Mouse (Mus musculus) gastrocnemius, adult 18-20 months (tissue): Measurements from ENCODE around the gene Creb5. TPM values are rescaled to one million over a fixed set of nuclear protein-coding genes. Genes with fewer than 3 reads are reported as not detected.

ENCODE experiments used
- DNase-seq: peaks from one replicate; pipeline ENCODE4 v3.0.0; 2021; ENCODE audit warnings: low spot score
- total RNA-seq, 2 experiments: library from RNA; stranded (reverse); gene quantifications; 2 replicates each; pipeline ENCODE4 v1.2.3; 2021

The Creb5 gene
- total RNA-seq, 2 experiments from 2014 or later: 3.5 to 7.0 TPM

DNA sequence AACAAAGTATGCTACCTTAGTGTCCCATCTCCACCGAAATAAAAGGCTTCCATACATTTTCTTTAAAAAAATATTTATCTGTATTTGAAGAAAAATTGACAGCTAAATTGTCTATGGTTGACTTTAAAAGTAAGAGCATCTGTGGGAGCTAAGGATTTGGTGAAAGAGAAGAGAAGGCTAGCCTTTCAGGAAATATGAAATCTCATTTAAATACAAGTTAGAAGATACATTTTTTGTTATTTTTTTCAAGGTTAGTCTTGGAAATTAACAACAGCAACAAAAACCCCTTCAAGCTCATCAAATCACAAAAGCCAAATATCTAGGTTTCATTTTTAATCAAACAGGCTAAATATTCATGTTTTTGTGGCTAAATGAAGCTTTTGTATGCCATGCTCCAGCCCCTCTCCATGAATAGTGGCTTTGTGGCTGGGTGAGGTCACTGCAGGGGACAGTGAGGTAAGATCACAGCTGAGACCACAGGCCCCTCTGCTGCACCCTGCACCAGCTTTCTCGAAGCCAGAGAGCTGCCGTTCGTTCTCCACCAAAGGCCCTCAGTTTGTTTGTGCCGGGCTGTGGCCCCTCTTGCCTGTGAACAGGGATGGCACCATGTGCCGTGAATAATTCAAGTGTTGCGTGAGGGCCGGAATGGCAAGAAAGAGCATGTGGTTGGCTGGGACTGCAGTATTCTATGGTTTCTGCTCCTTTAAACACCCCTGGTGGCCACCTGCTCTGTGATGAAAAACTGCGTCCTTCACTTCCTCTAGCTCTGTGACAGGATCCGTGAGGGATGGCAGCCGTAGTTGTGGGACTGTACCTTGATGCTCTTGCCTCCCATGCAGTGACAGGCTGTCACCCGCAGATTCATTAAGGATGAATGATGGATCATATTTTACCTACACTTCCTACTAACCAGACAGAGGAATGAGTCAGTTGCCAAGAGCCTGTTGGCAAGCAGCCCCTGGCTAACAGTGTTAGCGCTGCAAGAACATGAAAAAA is 350.6 kb downstream of the Creb5 start:
- DNase-seq: no peak

DNA sequence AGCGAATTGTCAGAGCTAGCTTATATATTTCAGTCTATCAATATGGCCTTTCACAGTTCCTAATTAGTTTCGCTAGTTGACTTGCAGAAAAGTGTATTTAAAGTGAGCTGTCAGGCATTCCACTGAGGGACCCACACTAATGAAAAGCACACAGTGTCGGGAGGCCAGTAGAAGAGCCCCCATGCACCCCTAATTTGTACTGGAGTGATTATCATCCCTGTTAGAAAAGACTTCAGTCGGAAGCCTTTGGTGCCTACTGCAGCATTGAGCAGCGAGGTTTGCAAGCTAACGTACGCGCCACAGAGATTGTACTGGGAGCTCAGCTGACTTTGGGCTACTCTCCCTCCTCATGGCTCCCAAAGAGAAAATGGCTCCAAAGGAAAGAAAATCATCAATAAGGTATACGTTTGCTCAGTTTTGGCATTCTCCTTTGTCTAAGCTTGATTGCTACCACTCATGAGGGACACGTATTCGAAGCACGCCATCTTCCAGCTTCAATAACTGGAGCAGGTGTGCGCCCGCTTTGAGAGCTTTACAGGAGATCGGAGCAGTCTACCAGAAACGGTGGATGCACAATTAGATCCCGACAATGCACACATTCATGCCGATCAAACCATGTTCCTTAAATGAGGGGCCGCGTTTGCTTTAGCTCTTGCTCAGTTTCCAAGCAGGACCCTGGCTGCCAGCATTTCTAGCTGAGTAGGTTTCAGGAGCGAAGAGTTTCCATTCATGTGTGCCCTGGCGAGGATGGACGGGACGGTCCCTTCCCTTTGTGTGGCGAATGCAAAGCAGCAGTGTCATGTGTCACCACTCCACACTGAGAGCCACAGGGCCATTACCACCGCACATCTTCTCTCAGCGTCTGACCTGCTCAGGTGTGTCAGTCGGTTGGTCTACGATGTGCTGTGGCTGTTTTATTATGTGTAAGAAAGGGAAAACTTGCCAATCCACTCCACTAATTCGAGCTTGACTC is 354.8 kb downstream of the Creb5 start:
- DNase-seq: no peak

DNA sequence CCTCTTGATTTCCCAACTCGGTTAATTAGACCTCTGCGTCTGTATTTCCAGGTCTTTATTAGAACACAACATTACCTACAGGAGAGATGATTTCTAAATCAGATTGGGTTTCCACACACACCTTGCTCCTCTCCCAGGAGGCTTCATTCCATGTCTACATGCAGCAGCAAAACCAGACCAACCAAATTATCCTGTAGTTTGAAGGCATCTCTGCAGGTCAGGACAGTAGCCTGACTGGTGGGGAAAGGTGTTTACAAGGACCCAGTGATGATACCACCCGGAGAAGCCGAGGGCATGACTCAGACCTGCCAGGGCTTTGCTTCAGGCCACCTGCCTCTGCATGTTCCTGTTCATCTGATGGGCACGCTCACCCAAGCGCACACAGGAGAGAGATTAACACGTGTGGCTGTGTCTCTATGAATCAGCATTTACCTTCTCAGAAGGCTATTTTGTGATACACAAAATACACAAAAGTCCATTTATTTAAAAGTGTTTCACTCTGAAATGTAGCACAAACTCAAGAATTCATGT is 355.8 kb downstream of the Creb5 start:
- no peak for DNase-seq

DNA sequence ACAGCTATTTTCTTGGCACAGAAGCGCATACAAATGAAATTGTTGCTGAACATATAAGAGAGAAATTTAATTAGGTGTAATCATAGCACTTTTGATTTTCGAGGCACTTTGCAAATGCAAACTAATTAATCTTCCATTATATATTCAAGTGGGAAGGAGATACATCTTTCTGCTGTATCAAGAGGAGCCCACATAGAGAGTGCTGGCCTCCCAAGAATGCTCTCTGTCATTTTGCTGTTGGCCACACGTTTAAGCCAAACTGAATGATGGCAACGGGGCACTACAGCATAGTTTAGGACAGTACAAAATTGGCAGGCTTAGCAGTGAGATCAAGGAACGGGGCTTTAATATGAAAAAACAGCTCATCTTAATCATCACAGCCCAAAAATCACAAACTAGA is 356.4 kb downstream of the Creb5 start:
- DNase-seq: no peak

DNA sequence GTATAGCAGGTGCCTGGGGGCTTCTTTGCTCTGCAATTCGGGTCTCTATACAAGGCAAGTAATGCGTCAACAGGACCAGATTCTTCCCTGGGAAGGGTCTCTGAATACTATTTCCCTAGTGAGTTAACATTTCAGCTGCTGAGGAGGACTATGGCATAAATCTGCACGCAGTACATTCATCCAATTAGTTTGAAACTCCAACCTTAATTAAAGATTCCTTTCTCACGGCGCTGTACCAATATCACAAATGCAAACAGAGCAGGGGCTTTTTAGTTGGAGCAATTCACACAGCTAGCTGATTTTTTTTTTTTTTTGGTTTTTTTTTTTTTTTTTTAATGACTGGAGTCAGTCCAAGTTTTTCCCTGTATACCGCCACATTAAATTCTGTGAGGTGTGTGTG is 357.0 kb downstream of the Creb5 start:
- DNase-seq: no peak

DNA sequence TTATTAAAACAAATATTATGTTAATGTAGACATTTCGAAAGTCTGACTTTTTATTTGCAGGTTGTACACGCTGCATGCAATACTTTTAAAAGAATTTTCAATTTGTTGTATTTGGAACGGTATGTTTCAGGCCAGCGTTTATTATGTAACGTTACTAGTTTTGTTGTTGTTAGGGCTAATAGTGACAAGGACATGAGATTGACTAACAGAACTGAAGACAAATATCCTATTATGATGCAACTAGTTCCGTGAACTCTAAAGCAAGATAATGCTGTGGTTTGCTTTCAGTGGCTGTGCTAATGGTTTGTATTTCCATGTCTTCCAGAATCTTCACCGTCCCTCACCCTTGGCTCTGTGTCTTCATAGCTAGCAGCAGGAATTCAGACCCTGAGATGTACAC is 357.9 kb downstream of the Creb5 start:
- DNase-seq: no peak

DNA sequence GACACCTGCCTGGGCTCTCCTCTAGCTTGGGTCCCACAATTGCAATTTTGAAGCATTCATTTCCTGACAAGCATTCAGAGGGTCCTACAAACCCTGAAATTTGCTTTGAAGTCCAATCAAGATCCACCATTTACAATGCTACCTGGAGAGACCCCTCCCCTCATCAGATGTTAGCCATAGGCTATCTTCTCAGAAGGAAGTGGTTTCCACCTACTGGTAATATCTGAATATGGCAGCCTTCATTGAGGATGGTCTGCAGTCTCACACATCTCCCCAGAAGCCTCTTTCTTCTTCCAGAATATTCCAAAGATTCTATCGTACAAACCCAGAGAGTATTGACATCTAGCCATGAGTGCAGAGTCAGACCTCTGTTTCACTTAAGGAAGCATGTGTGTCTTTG is 362.7 kb downstream of the Creb5 start:
- no peak for DNase-seq

DNA sequence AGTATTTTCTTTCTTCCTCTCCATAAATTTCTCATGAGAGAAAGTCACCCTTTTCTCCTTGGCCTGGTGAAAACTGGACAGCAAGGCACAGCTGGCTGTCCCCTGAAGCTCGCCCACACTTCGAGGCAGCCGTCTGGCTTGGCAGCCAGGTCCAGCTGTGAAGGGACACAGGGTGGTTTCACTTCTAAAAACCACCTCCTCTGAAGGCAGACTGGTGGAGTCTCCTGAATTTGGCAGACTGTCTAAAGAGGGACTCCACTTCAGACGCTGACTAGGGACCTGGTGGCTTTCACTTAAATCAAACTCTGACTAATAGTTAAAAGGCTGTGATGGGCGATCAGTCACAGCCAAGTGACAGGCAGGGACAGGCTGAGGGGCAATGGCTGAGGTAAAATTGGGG is 365.6 kb downstream of the Creb5 start:
- no peak for DNase-seq

DNA sequence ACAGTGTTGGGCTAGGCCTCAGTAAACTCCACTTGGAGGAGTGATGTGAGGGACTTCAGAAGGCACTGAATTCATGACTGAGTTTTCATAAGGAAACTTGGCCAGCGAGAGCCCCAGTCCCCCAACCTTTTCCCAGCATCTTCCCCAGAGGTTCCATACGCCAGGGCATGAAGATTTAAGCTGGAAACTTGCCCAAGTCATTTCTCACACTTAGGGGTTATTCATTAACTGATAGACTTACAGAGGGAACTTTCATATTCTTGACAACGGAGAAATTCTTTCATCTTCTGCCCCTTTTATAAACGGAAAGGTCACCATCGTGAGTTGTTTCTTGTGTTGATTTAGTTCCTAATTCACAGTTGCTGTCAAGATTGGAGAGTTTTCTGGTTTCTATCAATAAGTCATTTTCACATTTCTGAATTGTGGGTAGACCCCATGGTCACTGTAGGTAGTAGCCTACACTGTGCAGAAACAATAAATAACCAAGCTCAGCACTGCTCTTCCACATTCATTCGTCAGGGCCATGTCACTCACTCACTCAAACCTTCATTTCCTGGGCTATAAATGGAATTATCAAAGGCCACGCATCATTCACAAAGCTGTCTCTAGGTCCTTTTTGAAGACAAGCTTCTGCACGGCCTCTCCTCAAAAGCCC is 366.8 kb downstream of the Creb5 start:
- DNase-seq: no peak

DNA sequence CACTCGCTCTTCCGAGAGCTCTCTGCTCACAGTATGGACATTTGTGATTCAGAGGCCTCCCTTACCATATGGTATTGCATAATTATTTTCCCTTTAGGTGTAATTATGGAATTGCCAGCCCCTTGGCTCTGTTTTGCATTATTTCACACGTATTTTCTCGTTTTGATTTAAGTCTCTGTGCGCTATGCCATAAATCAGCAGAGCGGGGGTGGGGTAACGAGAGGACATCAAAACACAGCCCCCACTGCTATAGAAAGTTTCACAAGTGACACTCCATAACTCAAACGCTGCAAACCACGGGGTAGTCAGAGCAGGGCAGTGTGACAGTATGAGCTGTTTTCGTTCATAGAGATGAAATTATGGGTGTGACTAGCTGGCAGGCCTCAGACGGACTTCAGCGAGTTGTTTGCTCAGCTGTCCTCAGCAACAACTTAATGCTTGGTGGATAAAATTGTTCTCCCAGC is 367.3 kb downstream of the Creb5 start:
- DNase-seq: peak; percentile 39

DNA sequence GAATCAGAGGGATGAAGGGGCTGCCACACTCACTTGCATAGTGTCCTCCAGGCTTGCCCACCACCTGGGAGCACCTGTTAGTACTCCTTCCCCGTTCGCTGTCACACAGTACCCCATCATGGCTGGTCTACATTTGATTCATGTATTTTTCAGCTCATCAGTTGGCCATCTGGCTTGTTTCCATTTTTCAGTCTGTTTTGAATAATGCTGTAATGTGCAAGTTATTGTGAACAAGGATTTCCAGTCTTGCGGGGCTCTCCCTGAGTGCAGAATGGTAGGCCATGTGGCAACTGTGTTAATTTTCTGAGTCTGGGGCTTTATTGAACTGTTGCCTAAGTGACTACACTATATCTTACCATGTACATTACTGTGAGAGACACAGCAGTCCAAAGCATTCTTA is 369.4 kb downstream of the Creb5 start:
- no peak for DNase-seq

DNA sequence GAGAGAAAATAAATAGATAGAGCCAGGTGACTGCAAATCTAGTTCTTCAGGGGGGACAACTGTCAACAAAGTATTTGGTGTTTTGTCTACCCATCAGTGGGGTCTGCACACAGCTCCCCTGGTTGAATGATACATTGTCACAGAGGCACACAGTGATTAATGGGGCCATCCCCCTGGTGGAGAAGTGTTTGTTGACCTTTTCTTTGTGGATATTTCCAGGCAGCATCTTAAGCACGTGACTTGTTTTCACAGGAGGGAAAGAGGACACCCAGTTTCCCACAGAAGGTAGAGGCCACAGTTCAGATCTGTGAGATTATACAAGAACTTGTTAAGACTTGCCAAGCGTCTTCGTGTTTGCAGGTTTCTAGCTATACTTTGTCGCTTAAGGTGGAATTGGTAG is 370.4 kb downstream of the Creb5 start:
- no peak for DNase-seq

DNA sequence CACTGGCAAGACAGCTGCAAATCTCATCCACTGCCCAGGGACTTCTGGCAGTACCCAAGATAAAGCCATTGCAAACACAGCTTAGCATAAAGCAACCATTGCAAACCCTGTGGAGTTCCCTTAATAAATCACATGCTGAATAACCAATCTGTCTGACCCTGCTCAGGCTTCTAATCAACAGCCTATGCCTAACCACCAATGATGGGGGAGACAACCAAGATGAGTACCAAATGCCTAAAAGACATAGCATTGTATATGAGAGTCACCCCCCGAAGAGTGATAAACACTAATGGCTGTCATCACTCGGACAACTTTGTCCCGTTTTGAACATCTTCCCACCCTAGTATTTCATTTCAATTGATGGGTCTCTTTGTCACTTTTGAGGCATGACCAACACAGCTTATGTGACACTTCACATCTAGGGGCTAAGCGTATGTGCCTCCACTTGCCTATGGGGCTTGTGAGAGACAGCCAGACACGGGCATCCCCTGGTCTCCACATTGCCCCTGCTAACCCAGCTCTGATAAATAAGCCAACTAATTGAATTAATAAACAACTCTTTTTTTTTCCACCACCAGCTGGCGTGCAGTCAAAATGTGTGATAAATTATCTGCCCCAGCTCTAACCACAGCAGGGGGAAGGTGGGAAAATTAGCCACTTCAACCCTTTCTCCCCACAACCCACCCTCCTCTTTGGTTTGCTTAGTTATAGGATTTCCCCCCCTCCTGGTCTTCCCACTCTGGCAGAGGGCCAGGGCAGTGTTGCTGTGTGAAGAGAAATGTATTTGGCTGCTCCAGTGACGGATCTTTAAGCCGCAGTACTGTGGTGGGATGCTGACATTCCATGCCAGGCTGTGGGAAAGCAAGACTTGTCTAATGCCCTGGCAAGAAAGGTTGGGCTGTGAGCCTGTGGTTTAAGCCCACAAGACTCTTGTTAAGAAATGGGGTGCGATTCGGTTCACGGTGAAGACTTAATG is 376.1 kb downstream of the Creb5 start:
- DNase-seq: no peak

DNA sequence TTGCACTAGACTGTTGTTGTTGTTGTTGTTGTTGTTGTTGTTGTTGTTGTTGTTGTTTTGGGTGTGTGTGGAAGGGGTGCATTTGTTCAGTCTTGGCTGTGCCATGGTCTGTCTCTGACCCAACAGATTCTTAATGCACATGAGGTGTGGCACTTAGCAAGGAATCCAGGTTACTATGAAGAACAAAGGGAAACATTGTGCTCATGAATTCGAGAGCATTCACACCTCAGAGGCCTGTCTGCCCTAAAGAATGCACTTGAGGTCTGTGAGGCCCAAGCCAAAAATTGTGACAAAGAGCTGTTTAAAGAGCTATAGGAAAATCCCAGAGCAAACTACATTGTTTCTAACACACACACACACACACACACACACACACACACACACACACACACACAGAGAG is 377.7 kb downstream of the Creb5 start:
- DNase-seq: no peak

DNA sequence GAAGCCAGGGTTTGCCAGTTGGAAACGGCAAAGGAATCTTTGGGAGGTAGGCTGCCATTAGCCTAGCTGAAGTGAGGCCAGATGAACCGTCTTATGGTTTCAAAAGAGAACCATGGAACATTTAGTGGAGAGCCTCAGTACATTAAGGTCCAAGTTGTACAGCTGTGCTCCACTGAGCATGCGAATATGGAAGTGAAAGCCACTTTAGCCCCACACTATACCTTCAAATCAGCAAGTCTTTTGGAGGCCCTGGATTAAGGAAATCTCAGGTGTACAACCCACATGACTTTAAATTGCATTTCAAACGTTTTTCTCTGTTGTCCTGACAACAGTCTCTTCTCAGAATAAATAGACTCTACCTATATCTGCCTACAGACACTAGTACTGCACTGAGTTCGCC is 379.4 kb downstream of the Creb5 start:
- no peak for DNase-seq

DNA sequence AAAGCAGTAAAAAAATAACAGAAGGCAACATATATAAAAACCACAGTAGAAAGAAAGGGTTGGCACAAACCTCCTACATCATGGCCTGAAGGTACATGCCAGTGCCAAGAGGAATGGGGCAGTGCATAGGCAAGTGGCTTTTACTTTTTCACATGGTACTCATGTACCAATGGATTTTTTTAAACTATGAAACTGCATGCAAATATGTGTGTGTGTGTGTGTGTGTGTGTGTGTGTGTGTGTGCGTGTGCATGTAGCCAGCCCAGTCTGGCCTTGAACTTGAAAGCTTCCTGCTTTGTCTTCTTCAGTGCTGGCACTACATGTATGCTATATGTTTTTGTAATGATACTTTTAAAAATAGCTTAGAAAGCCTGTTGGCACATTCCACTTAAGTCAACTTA is 391.2 kb downstream of the Creb5 start:
- DNase-seq: no peak

DNA sequence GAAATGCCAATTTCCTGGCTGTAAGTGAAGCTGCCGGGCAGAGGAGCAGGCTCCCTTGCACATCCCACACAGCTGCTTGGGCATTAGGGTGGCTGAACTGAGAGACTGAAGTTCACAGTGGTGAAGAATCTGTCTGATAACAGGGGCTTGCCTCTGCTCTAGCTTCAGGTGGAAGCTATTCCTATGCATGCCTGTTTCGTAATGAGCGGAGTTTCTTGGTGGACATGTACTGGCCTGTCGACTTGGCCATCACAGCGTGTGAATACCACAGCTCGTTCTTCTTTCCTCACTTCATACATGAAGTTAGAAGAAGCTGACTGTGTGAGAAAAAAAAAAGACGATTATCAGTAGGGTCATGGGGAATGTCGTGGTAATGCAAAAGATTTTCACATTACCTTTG is 393.0 kb downstream of the Creb5 start:
- DNase-seq: no peak

DNA sequence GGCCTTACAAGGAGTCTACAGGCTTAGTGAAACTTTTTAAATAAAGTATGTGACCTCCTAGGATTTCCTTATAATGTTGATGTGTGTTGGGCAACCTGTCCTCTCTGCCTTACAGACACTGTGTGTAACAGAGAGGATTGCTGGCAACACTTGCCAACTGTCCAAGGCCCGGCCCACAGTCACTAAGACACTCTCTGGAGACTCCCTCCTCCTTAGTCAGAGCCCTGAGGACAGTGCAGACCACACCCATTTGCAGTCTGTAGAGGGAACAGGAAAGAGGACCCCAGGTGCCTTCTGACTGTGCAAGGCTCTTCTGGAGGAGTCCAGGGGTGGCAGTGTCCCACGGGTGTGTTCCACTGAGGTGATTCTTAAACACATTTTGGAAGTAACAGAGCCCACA is 397.3 kb downstream of the Creb5 start:
- DNase-seq: no peak

DNA sequence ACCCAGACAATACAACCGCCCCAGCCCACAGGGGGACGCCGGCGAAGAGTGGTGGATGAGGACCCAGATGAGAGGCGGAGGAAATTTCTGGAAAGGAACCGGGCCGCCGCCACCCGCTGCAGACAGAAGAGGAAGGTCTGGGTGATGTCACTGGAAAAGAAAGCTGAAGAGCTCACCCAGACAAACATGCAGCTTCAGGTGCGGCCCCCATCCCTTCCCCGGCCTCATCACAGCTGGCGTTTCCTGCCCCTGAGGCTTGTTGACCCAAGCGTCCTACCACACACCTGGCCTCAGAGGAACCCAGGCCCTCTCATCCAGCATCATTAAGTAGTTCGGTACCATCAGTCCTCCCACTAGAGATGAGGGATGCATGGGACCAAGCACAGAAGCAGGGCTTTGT is 398.3 kb downstream of the Creb5 start:
- DNase-seq: no peak
